Mouse (Mus musculus): ENCODE results near the gene Col7a1. TPM values are rescaled to one million over a fixed set of nuclear protein-coding genes. Genes with fewer than 3 reads are reported as not detected.

Gene Col7a1
- polyA plus RNA-seq, 1 experiment from 2014 or later = 0.64 TPM

GRCm38 (mm10) chr9:108936418-108937364, 16.7 kb upstream of the Col7a1 start, which contains the start of gene Uqcrc1:
TSS of gene Uqcrc1 (plus strand) at chr9:108936633.
- 1% methylated on average over 58 of the region's 58 CpGs for WGBS
- H3K4me1 ChIP-seq (ENCODE audit: control insufficient read depth, insufficient read depth, low read length) = peaks cover 4% of the 10 kb centered on the region
- H3K27me3 ChIP-seq (ENCODE audit: control insufficient read depth, insufficient read depth, low read length) = no peaks in the 10 kb centered on the region
- peak within 1 kb of the TSS; percentile 93 for H3K4me3 ChIP-seq (ENCODE audit: low read depth, low read length)
- H3K27ac ChIP-seq (ENCODE audit: low read depth, low read length) = peak within 1 kb of the TSS; percentile 69
- H3K9ac ChIP-seq (replicated peaks; ENCODE audit: low read depth, low read length) = peak within 1 kb of the TSS; percentile 90
- H3K4me2 ChIP-seq (ENCODE audit: low read depth, low read length) = peak within 1 kb of the TSS; percentile 58
- H3K36me3 ChIP-seq (ENCODE audit: control insufficient read depth, insufficient read depth, low read length) = peaks cover 8% of the 10 kb centered on the region
- H3K9me3 ChIP-seq (ENCODE audit: control insufficient read depth, low read length) = no peaks in the 10 kb centered on the region
- ATAC-seq (ENCODE audit: low read depth) = peak; percentile 92

- Histone ChIP-seq H3K4me3 (ENCODE audit: low read depth, low read length) (no peak overlapping the region), H3K4me1 (ENCODE audit: control insufficient read depth, insufficient read depth, low read length) (no peaks in the 10 kb centered on the region), H3K4me2 (ENCODE audit: low read depth, low read length) (no peak overlapping the region), H3K9ac (replicated peaks; ENCODE audit: low read depth, low read length) (no peak overlapping the region), H3K36me3 (ENCODE audit: control insufficient read depth, insufficient read depth, low read length) (peaks cover 69% of the 10 kb centered on the region), H3K27ac (ENCODE audit: low read depth, low read length) (no peak overlapping the region), H3K27me3 (ENCODE audit: control insufficient read depth, insufficient read depth, low read length) (no peaks in the 10 kb centered on the region), H3K9me3 (ENCODE audit: control insufficient read depth, low read length) (no peaks in the 10 kb centered on the region)
- no peak for ATAC-seq (ENCODE audit: low read depth)
- WGBS = 82% methylated on average over 9 of the region's 9 CpGs
Observed at GRCm38 (mm10) chr9:108945111-108945510, 8.3 kb upstream of the Col7a1 start.

- Histone ChIP-seq H3K9ac (replicated peaks; ENCODE audit: low read depth, low read length) (no peak overlapping the region), H3K27me3 (ENCODE audit: control insufficient read depth, insufficient read depth, low read length) (no peaks in the 10 kb centered on the region), H3K4me1 (ENCODE audit: control insufficient read depth, insufficient read depth, low read length) (no peaks in the 10 kb centered on the region), H3K4me2 (ENCODE audit: low read depth, low read length) (no peak overlapping the region), H3K27ac (ENCODE audit: low read depth, low read length) (no peak overlapping the region), H3K9me3 (ENCODE audit: control insufficient read depth, low read length) (no peaks in the 10 kb centered on the region), H3K4me3 (ENCODE audit: low read depth, low read length) (no peak overlapping the region), H3K36me3 (ENCODE audit: control insufficient read depth, insufficient read depth, low read length) (peaks cover 71% of the 10 kb centered on the region)
- ATAC-seq (ENCODE audit: low read depth) = no peak
- WGBS = 90% methylated on average over 5 of the region's 5 CpGs
Observed at GRCm38 (mm10) chr9:108945608-108946007, 7.8 kb upstream of the Col7a1 start.

GRCm38 (mm10) chr9:108949231-108949966, 4.0 kb upstream of the Col7a1 start:
- ATAC-seq (ENCODE audit: low read depth) = no peak
- no peaks in the 10 kb centered on the region for H3K4me1 ChIP-seq (ENCODE audit: control insufficient read depth, insufficient read depth, low read length)
- no peak overlapping the region for H3K9ac ChIP-seq (replicated peaks; ENCODE audit: low read depth, low read length)
- H3K27me3 ChIP-seq (ENCODE audit: control insufficient read depth, insufficient read depth, low read length) = peaks cover 3% of the 10 kb centered on the region; the same call in 1 of the 2 replicates
- no peak overlapping the region for H3K4me2 ChIP-seq (ENCODE audit: low read depth, low read length)
- peaks cover 54% of the 10 kb centered on the region for H3K36me3 ChIP-seq (ENCODE audit: control insufficient read depth, insufficient read depth, low read length)
- H3K27ac ChIP-seq (ENCODE audit: low read depth, low read length) = no peak overlapping the region
- H3K4me3 ChIP-seq (ENCODE audit: low read depth, low read length) = no peak overlapping the region
- whole genome bisulfite sequencing = 89% methylated on average over 13 of the region's 13 CpGs
- no peaks in the 10 kb centered on the region for H3K9me3 ChIP-seq (ENCODE audit: control insufficient read depth, low read length)

GRCm38 (mm10) chr9:108949967-108950728, 3.2 kb upstream of the Col7a1 start:
- no peak for ATAC-seq (ENCODE audit: low read depth)
- Histone ChIP-seq H3K9me3 (ENCODE audit: control insufficient read depth, low read length) (no peaks in the 10 kb centered on the region), H3K4me1 (ENCODE audit: control insufficient read depth, insufficient read depth, low read length) (no peaks in the 10 kb centered on the region), H3K27me3 (ENCODE audit: control insufficient read depth, insufficient read depth, low read length) (peaks cover 3% of the 10 kb centered on the region; the same call in 1 of the 2 replicates), H3K4me3 (ENCODE audit: low read depth, low read length) (no peak overlapping the region), H3K36me3 (ENCODE audit: control insufficient read depth, insufficient read depth, low read length) (peaks cover 48% of the 10 kb centered on the region), H3K4me2 (ENCODE audit: low read depth, low read length) (no peak overlapping the region), H3K9ac (replicated peaks; ENCODE audit: low read depth, low read length) (no peak overlapping the region), H3K27ac (ENCODE audit: low read depth, low read length) (no peak overlapping the region)
- 85% methylated on average over 9 of the region's 9 CpGs for WGBS

GRCm38 (mm10) chr9:108955241-108955640, 1.9 kb downstream of the Col7a1 start:
- Histone ChIP-seq H3K4me1 (ENCODE audit: control insufficient read depth, insufficient read depth, low read length) (no peaks in the 10 kb centered on the region), H3K9ac (replicated peaks; ENCODE audit: low read depth, low read length) (no peak overlapping the region), H3K27ac (ENCODE audit: low read depth, low read length) (no peak overlapping the region), H3K9me3 (ENCODE audit: control insufficient read depth, low read length) (no peaks in the 10 kb centered on the region), H3K36me3 (ENCODE audit: control insufficient read depth, insufficient read depth, low read length) (peaks cover 2% of the 10 kb centered on the region), H3K27me3 (ENCODE audit: control insufficient read depth, insufficient read depth, low read length) (peaks cover 3% of the 10 kb centered on the region; the same call in 1 of the 2 replicates), H3K4me3 (ENCODE audit: low read depth, low read length) (no peak overlapping the region), H3K4me2 (ENCODE audit: low read depth, low read length) (no peak overlapping the region)
- ATAC-seq (ENCODE audit: low read depth) = no peak
- WGBS = 92% methylated on average over 11 of the region's 11 CpGs

GRCm38 (mm10) chr9:108955846-108956245, 2.5 kb downstream of the Col7a1 start:
- ATAC-seq (ENCODE audit: low read depth) = no peak
- 91% methylated on average over 11 of the region's 11 CpGs for WGBS
- no peak overlapping the region for H3K4me3 ChIP-seq (ENCODE audit: low read depth, low read length)

GRCm38 (mm10) chr9:108963577-108963976, 10.2 kb downstream of the Col7a1 start:
- ATAC-seq (ENCODE audit: low read depth) = no peak

More at GRCm38 (mm10) chr9:108955846-108956245, 2.5 kb downstream of the Col7a1 start:
- Histone ChIP-seq H3K4me1 (ENCODE audit: control insufficient read depth, insufficient read depth, low read length) (no peaks in the 10 kb centered on the region), H3K9ac (replicated peaks; ENCODE audit: low read depth, low read length) (no peak overlapping the region), H3K27ac (ENCODE audit: low read depth, low read length) (no peak overlapping the region), H3K9me3 (ENCODE audit: control insufficient read depth, low read length) (no peaks in the 10 kb centered on the region), H3K27me3 (ENCODE audit: control insufficient read depth, insufficient read depth, low read length) (peaks cover 3% of the 10 kb centered on the region; the same call in 1 of the 2 replicates), H3K4me2 (ENCODE audit: low read depth, low read length) (no peak overlapping the region), H3K36me3 (ENCODE audit: control insufficient read depth, insufficient read depth, low read length) (no peaks in the 10 kb centered on the region)

More at GRCm38 (mm10) chr9:108963577-108963976, 10.2 kb downstream of the Col7a1 start:
- no peak overlapping the region for H3K4me3 ChIP-seq (ENCODE audit: low read depth, low read length)
- no peak overlapping the region for H3K27ac ChIP-seq (ENCODE audit: low read depth, low read length)
- no peaks in the 10 kb centered on the region for H3K9me3 ChIP-seq (ENCODE audit: control insufficient read depth, low read length)
- WGBS = 91% methylated on average over 3 of the region's 3 CpGs
- no peaks in the 10 kb centered on the region for H3K4me1 ChIP-seq (ENCODE audit: control insufficient read depth, insufficient read depth, low read length)
- no peaks in the 10 kb centered on the region for H3K27me3 ChIP-seq (ENCODE audit: control insufficient read depth, insufficient read depth, low read length)
- H3K36me3 ChIP-seq (ENCODE audit: control insufficient read depth, insufficient read depth, low read length) = no peaks in the 10 kb centered on the region
- no peak overlapping the region for H3K4me2 ChIP-seq (ENCODE audit: low read depth, low read length)
- H3K9ac ChIP-seq (replicated peaks; ENCODE audit: low read depth, low read length) = no peak overlapping the region
